Mouse (Mus musculus): ENCODE results near the gene 9230102O04Rik.

The 9230102O04Rik gene

DNA sequence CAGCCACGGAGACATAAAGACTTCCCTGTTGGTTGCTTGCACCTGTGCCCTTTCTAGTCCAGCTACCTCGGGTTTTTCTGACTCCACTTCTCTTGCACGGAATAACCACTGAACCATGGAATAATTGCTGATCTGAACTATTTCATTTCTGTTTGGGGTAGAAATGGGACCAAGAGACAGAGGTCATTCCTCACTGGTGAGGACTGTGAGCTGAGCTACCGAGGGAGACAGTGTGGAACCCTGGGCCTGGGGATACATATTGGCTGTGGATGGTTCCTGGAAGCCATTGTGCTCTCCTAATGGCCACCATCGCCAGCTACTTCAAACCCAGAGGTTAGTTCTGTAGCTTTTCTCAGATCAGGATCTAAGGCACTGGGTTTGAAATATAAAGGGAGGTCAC is 1.6 kb upstream of the 9230102O04Rik start:
- no peak for TF ChIP-seq GATA4 (IDR thresholded peaks at IDR 0.05; ENCODE audit: insufficient replicate concordance, low read length)

DNA sequence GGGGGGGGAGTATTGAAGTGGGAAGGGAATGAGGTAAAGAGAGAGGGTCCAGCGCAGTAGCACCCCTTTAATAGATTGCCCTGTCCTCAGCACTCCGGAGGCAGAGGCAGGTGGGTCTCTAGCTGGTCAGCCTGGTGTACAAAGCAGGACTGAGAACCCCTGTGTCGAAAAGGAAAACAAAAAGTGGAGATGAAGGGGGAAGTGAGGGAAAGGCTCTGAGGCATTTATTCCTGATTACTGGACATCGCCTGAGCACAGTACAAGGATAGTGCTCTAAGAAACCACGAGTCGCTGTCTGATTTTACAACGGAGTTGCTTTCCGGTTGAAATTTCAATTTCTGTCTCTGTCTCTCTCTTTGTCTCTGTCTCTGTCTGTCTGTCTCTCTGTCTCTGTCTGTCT is 911 bp upstream of the 9230102O04Rik start:
- no peak for TF ChIP-seq GATA4 (IDR thresholded peaks at IDR 0.05; ENCODE audit: insufficient replicate concordance, low read length)

DNA sequence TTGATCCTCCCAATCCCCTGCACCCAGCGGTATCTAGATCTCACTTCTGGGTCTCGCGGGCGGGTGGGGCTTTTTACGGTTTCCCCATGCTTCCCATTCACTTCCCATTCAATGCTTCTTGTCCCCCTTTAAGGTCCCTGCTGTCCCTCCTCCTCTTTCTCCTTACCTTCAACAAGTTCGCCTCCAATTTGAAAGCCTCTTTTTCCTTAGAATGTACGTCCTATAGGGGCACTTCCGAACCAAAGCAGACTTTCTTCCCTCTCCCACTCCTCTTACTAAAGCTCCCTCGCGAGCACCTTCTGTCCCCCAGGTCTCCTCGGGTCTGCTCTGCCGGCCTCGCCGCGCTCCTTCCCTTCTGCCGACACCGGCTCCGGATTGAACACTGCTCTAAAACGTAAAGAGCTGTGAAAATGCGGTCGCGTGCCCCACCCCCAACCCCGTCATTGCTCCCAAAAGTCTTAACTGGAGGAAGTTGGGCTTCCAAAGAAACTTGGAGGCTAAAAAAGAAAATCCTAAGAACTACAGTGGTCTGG is 377 bp upstream of the 9230102O04Rik start, which contains the start of gene Gata3:
Gata3 (minus strand) TSS at position 384 of the 533 bp plus-strand sequence.
- TF ChIP-seq GATA4 (IDR thresholded peaks at IDR 0.05; ENCODE audit: insufficient replicate concordance, low read length) = no peak

DNA sequence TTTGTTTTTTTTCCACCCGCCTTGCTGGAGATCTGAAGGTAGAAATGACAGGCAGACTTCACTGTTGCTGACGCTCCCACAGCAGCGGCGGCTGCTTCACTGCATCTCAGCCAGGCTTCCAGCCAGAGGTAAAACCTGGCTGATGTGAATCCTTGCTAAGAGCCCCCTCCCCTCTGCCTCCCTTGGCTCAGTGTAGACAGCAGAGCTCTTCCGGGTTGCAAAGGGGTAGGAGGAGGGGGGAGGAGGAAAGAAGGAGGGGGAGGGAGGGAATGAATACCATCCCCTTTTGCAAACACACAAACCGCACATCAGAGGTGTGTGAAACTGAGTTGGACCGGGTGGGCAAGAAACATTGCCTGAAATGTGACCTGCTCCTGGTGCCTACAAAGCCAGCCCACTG is 1.7 kb downstream of the 9230102O04Rik start:
- no peak for TF ChIP-seq GATA4 (IDR thresholded peaks at IDR 0.05; ENCODE audit: insufficient replicate concordance, low read length)

DNA sequence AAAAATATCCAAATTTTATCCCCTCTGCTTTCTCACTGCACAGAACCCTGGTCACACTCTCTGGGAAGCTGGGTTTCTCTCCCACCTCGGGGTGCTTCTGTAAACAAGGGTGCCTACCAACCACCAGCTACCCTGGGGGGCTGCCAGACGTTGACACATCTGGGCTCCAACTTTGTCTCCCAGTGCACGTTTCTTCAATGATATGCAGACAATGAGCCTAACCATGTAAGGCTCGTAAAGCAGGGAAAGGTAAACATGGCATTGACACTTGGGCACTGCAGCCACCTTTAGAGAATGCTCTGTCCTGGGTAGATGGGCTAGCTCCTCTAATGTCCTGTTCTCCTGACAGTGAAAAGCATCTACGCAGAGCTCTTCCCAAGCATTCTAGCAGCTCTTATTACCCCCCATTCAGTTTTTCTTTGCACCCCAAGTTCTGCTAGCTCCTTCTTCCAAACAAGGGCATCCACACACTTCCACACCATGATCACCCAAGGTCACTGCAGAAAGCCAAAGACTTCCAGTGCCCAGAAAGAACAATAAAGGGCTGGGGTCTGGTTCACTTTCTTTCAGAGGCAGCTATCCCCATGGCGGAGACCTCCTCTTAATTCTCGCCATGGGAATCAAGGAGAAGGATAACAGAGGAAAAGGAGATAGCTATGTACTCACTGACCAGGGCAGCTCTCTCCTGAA is 2.3 kb downstream of the 9230102O04Rik start:
- no peak for TF ChIP-seq GATA4 (IDR thresholded peaks at IDR 0.05; ENCODE audit: insufficient replicate concordance, low read length)

DNA sequence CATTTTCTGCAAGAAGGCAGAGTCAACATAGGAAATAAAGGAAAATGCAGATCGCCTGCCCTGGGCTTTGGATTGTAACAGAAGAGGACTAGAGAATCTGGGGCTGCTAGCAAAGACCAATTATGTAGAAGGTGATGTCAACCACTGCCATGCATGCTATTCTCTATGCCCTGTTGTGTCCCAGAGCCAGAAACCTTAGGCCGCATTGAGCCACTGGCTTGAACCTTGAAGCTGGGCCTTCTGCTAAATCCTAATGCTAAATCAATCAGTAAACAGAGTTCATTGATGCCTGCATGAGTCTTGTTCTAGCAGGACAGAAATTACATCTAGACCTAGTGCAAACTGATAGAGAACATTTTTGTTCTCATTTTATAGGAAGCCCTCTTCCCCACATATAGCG is 3.3 kb downstream of the 9230102O04Rik start:
- TF ChIP-seq GATA4 (IDR thresholded peaks at IDR 0.05; ENCODE audit: insufficient replicate concordance, low read length) = no peak

DNA sequence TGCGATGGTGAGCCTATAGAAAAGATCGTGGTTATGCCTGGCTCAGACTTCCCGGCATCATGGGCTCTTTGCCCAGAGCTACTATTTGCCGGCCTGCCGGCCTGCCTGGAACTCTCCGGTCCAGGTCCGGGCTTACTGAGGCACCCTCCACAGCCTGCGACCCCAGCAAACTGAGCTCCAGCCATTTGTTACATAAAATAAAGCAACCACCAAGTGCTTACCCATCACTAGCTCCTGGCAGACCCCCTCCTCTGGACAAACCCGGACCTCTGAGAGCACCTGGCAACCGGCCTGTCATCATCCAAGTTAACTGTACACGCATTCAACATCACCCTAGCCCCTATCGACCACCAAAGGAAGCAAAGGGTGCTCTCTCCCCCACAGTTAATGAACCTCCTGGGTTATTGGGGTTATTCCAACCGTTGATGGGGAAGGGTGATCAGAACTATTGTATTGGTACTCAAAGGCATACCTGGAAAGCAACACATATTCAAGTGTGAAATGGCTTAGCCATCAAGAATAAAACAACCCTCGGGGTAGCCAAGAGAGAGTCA is 4.0 kb downstream of the 9230102O04Rik start:
- TF ChIP-seq GATA4 (IDR thresholded peaks at IDR 0.05; ENCODE audit: insufficient replicate concordance, low read length) = no peak

DNA sequence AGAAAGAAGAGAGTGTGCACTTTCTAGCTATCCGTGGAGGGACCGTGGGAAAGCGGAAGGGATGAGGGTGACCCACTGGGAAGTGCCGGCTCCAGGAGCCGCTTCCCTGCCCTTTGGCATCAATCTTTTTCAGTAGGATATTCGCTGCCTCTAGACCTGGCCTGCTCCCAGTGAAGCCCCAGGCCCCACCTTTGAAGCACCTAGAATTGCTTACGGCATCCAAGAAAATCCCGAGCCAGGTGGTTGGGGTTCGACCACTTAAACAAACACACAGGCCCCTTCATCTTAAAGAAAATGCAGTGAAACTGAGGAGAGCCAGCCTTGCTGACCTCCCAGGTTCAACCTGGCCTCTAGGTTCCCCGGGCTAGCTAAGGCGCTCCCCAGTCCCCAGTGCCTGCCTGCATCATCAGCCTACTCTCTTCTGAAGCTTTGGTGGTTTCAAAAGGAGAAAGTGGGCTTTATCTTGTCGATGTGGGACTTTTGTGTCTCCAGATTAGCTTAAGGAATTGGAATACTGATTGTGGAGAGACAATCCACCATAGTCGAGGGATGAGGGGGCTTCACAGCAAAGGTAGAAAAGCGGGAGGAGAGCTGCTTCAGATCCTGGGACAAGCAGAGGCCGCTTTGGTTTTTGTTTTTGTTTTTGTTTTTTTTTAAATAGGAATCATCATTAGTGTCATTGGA is 4.7 kb downstream of the 9230102O04Rik start:
- TF ChIP-seq GATA4 (IDR thresholded peaks at IDR 0.05; ENCODE audit: insufficient replicate concordance, low read length) = no peak

DNA sequence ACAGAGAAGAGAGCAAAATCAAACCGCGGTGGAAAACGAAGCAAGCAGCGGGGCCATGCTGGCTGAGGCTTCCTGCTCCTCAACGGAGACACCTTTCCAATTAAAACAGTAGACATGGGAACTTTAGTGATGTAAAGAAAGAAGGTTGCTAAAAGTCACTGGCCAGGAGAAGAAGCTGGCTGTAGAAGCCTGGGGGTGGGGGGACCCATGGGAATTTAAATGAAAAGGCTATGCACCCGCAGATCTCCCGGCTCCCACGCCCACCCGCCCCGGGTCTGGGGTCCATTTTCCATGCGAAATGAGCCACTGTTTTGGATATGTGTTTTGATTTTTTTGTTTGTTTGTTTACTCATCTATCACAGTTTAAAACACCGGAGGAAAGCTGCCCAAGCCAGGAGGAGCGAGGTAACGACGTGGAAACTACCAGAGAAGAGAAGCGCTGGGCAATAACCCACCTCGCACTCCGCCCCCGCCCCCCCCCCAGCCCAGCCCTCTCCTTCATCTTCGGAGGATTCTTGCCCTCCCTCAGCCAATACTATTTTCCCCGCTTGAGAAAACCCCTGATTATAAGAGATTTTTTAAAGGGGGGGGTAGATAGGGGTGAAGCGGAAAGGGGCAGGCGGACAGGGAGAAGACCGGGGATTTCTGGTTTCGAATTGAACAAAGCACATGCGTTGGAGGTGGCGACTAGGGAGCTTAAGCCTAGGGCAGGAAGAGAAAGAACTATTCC is 5.4 kb downstream of the 9230102O04Rik start:
- no peak for TF ChIP-seq GATA4 (IDR thresholded peaks at IDR 0.05; ENCODE audit: insufficient replicate concordance, low read length)

DNA sequence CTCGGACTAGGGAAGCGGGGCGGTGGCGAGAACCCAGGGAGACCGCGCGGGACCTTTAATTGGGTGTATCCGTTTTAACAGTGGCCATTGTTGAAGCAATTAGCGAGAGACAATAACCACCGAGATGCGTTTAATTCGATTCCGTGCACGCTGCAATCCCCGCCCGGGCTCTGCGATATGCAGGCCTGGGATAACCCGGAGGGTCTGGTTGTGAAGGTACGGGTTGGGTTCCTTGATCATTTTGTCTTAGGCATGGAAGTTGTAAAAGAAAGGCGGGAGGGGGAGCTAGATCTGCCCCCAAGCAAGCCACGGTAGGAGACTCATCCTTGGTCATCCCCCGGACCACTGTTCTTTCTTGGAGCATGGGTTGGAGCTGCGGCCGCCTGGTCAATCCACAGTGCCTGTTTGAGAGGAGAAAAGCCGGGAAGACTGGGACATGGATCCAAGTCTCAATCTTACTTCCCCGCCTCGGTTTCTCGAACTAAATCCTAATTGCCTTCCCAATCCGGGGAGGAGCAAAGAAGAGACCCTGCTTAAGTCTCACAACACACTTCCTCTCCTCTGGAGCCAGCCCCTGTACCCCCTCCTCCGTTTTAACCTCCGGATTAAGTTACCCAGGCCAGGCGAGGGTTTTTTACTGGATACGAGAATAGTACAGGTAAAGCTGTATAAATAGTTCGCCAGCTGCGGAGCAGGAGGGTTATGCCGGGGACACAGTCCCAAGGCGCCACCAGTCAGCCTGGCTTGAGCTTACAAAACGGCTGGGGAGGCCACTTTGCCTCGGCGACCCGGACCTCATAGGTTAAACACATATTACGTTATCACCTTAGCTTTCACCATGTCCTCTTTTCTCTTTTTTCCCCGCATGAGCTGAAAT is 6.2 kb downstream of the 9230102O04Rik start:
- no peak for TF ChIP-seq GATA4 (IDR thresholded peaks at IDR 0.05; ENCODE audit: insufficient replicate concordance, low read length)

DNA sequence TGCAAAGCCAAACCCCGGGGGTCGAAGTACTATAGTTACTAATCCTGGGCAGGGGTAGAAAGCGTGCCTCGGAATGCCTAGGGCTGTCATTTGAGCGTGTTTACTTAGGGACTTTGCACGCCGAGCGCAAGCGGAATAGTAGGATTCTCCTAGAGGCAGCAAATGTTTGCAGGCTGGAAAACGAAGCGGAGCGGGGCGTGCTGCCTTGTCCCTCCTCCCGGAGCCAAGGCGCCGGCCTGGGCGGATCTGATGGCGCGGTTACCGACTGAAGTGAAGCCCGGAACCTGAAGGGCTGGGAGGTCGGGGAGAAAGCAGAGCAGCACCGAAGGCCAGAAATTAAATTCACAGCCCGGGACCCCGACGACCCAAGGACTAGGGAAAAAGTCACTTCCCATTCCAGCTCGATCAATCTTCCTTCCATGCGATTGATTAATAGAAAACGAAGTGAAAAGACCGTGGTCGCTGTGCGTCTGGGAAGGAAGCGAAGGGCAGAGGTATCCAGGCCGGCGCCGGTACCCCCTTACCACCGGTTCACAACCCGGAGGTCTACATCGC is 6.9 kb downstream of the 9230102O04Rik start:
- TF ChIP-seq GATA4 (IDR thresholded peaks at IDR 0.05; ENCODE audit: insufficient replicate concordance, low read length) = no peak

DNA sequence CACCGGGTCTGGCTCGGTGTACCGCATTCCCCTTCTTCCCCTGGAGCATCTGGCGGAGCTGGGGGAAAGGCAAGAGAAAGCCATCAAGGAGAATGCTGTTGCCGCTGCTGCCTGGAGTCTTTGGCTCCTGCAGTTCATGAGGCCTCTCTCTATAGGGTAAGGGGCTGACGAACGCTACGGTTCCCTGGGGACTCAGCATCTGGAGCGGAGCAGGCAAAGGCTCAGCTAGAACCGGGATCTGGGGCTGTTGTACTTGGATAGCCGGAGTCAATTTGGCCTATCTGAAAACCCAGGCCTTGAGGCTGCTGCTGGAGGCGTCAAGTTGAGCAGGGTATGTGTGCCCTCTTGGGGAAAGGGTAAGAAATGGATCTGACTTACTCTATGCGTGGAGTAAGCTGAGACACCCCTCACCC is 7.7 kb downstream of the 9230102O04Rik start:
- no peak for TF ChIP-seq GATA4 (IDR thresholded peaks at IDR 0.05; ENCODE audit: insufficient replicate concordance, low read length)

DNA sequence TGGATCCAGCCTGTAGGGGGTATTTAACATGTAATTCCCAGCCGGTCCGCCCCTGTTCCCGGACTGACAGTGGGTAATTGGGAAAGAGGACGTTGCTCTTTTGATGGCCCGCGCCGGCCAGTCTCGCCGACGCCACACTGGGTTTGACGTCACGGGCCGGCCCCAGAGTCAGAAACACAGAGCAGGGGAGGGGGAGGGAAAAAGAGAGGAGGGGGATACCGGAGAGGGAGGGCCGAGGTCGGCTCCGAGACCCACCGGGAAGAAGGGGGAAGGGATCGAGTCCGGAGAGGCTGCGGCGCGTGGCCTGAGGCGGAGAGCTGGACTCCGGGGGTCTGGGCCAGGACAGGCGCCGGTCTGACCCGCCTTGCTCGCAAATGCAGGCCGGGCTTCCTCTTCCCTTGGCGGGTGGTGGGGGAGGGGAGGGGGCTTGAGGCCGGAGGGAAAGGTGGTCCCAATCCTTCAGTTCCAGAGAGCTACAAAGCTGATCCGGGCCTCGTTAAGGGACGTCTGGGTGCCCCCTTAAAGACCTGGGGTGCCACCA is 8.2 kb downstream of the 9230102O04Rik start, which contains the start of gene 4930412O13Rik:
4930412O13Rik (plus strand) TSS at position 202 of the 541 bp plus-strand sequence.
- TF ChIP-seq GATA4 (IDR thresholded peaks at IDR 0.05; ENCODE audit: insufficient replicate concordance, low read length) = no peak

DNA sequence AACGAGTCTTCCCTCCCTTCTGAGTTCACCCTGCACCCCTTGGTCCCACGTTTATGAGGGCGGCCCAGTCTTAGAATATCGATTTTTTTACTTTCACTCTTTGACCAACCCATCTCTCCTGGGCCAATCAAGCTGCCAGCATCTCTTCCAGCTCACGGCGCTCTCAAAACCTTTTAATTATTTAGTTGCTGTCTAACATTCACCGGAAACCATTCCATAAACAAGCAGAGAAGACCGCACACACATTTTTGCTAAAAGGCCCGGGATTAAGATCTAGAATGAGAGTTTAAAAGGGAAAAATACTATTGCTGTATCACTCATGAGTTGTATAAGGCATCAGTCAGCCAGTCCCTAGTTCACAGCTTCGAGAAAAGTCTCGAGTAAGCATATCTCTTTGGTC is 9.1 kb downstream of the 9230102O04Rik start:
- TF ChIP-seq GATA4 (IDR thresholded peaks at IDR 0.05; ENCODE audit: insufficient replicate concordance, low read length) = no peak
